Mouse (Mus musculus) hindbrain, embryonic 13.5 days (tissue): Measurements from ENCODE around the gene Gm8994. TPM values are rescaled to one million over a fixed set of nuclear protein-coding genes. Genes with fewer than 3 reads are reported as not detected.

Experiments
- ATAC-seq: fragments of 200-750 bp; cut with Nextera tagmentation; 2 replicates; pipeline ENCODE4 v1.8.0; 2017; ENCODE audit warnings: moderate TSS enrichment; ENCODE audit not compliant: low FRiP score
- H3K27ac ChIP-seq: fragments of 300-500 bp; sonication (generic); 2 replicates; pipeline ENCODE4 v1.5.1; 2015; ENCODE audit warnings: inconsistent platforms, mild to moderate bottlenecking, moderate library complexity
- H3K27me3 ChIP-seq: fragments of 300-500 bp; sonication (generic); 2 replicates; pipeline ENCODE4 v1.6.1; 2015; ENCODE audit warnings: mild to moderate bottlenecking, inconsistent platforms
- H3K36me3 ChIP-seq: fragments of 300-500 bp; sonication (generic); 2 replicates; pipeline ENCODE4 v1.6.1; 2015; ENCODE audit warnings: mild to moderate bottlenecking, inconsistent platforms
- H3K4me1 ChIP-seq: fragments of 300-500 bp; sonication (generic); replicated peaks from 2 replicates; pipeline ENCODE4 v1.6.1; 2015; ENCODE audit warnings: inconsistent platforms
- H3K4me2 ChIP-seq: fragments of 300-500 bp; sonication (generic); 2 replicates; pipeline ENCODE4 v1.6.1; 2015; ENCODE audit warnings: inconsistent platforms, mild to moderate bottlenecking, moderate library complexity
- H3K4me3 ChIP-seq: fragments of 300-500 bp; sonication (generic); 2 replicates; pipeline ENCODE4 v1.5.1; 2015; ENCODE audit warnings: mild to moderate bottlenecking, inconsistent platforms
- H3K9ac ChIP-seq: fragments of 300-500 bp; sonication (generic); 2 replicates; pipeline ENCODE4 v1.6.1; 2015; ENCODE audit warnings: mild to moderate bottlenecking, inconsistent platforms
- H3K9me3 ChIP-seq: fragments of 300-500 bp; sonication (generic); 2 replicates; pipeline ENCODE4 v1.6.1; 2016; ENCODE audit warnings: inconsistent platforms
- WGBS: fragments of 180-500 bp; shearing (Covaris S2); methylation state at CpG from one replicate; pipeline ENCODE4 v1.1.7; 2015; 5-methylcytosine and 5-hydroxymethylcytosine counted together
- polyA plus RNA-seq: library from polyadenylated mRNA; unstranded; fragments of >200 nt; fragmentation: Nextera tagmentation; extraction: Ambion mirVana; gene quantifications from 2 replicates; pipeline ENCODE4 v1.2.1, GENCODE M21; 2015

Gm8994 gene
- polyA plus RNA-seq, 1 experiment from 2014 or later, result not detected

DNA sequence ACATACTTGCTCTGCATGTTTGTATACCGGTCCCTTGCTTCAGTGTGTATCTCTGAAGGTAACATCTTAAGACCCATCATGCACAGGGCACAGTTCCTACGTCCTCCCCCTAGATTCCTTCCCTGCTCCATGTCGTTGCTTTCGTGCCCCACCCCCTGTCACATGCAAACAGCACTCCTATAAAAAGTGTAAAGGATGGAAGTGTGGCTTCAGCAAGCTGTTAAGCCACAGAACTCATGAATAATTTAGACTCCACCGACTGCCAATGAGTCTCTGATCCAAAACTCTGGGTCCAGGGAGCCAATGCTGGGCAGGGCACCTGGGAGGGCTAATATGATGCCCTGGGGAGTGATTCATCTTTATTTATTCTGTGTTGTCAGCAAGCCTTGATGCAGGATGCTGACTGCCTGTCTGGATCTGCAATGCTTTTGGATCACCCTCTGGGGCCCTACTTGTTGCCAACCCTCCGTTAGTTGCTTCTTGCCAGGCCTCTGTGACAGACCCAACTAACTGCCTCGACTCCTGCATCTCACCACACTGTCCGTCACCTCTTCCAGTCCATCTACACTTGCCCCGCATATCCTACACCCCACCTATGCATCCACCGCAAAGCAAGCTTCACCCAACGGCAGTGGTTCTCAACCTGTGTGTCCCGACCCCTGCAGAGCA lies 37.2 kb downstream of the Gm8994 start:
- 73% methylated on average over 12 of the region's 12 CpGs for WGBS
- H3K36me3 ChIP-seq, result no peaks in the 10 kb centered on the region
- no peaks in the 10 kb centered on the region for H3K27me3 ChIP-seq
- no peak overlapping the region for H3K4me2 ChIP-seq
- no peak overlapping the region for H3K27ac ChIP-seq
- no peak for ATAC-seq
- H3K4me1 ChIP-seq, result no peaks in the 10 kb centered on the region
- no peak overlapping the region for H3K4me3 ChIP-seq
- H3K9ac ChIP-seq, result no peak overlapping the region
- no peaks in the 10 kb centered on the region for H3K9me3 ChIP-seq

DNA sequence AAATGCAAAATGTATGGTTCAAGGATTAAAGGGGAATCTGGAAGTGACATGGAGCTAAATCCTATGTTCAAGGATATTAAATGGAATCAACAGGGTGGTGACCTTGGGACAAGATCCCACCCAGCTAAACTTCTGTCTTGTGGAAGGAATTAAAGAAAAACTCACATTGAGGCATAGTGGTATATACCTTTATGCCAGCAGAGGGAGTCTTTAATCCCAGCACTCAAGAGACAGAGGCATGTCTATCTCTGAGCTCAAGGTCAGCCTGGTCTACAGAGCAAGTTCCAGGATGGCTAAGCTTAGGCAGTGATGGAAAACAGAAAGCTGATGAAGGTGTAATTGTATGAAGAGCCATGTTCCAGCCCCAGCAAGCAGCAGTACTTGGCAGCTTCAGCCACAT lies 48.8 kb downstream of the Gm8994 start:
- Histone ChIP-seq H3K36me3 (no peaks in the 10 kb centered on the region), H3K4me3 (no peak overlapping the region), H3K4me2 (no peak overlapping the region), H3K4me1 (no peaks in the 10 kb centered on the region), H3K27ac (no peak overlapping the region), H3K27me3 (no peaks in the 10 kb centered on the region), H3K9me3 (no peaks in the 10 kb centered on the region), H3K9ac (no peak overlapping the region)
- ATAC-seq, result no peak

Other genes starting within 250 kb of the Gm8994 start
- 43.7 and 46.7 TPM in 2 replicates for gene Grin2b, start 154.0 kb upstream of the Gm8994 start, polyA plus RNA-seq
- gene E330021D16Rik, start 88.0 kb downstream of the Gm8994 start, polyA plus RNA-seq, result not detected in 2 replicates
- gene Atf7ip, start 178.6 kb downstream of the Gm8994 start, polyA plus RNA-seq, result 43.3 and 43.5 TPM in 2 replicates